Mouse (Mus musculus) intestine, postnatal 0 days (tissue): ENCODE measurements around the gene A4galt. TPM values are rescaled to one million over a fixed set of nuclear protein-coding genes. Genes with fewer than 3 reads are reported as not detected.
A peak's percentile ranks its signal among the peaks of the same experiment; 100 is the strongest.

Experiments
- ATAC-seq: fragments of 200-750 bp; cut with Nextera tagmentation; 2 replicates; pipeline ENCODE4 v1.8.0; 2017; ENCODE audit warnings: mild to moderate bottlenecking, moderate TSS enrichment, moderate library complexity
- H3K27ac ChIP-seq: fragments of 300-500 bp; sonication (generic); 2 replicates; pipeline ENCODE4 v1.5.1; 2014; ENCODE audit warnings: mild to moderate bottlenecking, low read depth, low read length, moderate library complexity
- H3K27me3 ChIP-seq: fragments of 300-500 bp; sonication (generic); replicated peaks from 2 replicates; pipeline ENCODE4 v1.6.1; 2014; ENCODE audit warnings: low read length, mixed read lengths; ENCODE audit not compliant: control insufficient read depth, insufficient read depth
- H3K36me3 ChIP-seq: fragments of 300-500 bp; sonication (generic); 2 replicates; pipeline ENCODE4 v1.6.1; 2014; ENCODE audit warnings: mild to moderate bottlenecking, moderate library complexity; ENCODE audit not compliant: control insufficient read depth, insufficient read depth
- H3K4me1 ChIP-seq: fragments of 300-500 bp; sonication (generic); replicated peaks from 2 replicates; pipeline ENCODE4 v1.6.1; 2014; ENCODE audit warnings: antibody characterized with exemption, low read length, mixed read lengths; ENCODE audit not compliant: control insufficient read depth, insufficient read depth
- H3K4me2 ChIP-seq: fragments of 300-500 bp; sonication (generic); replicated peaks from 2 replicates; pipeline ENCODE4 v1.6.1; 2014; ENCODE audit warnings: low read depth, mild to moderate bottlenecking, moderate library complexity
- H3K4me3 ChIP-seq: fragments of 300-500 bp; sonication (generic); 2 replicates; pipeline ENCODE4 v1.5.1; 2014; ENCODE audit warnings: low read depth, low read length
- H3K9ac ChIP-seq: fragments of 300-500 bp; sonication (generic); 2 replicates; pipeline ENCODE4 v1.6.1; 2014; ENCODE audit warnings: mild to moderate bottlenecking, low read depth, low read length
- H3K9me3 ChIP-seq: fragments of 300-500 bp; sonication (generic); 2 replicates; pipeline ENCODE4 v1.6.1; 2016; ENCODE audit warnings: mixed run types; ENCODE audit not compliant: control insufficient read depth
- CTCF ChIP-seq: sonication (generic); IDR thresholded peaks from 2 replicates; pipeline ENCODE4 v1.5.1; 2016; ENCODE audit warnings: low read depth, mild to moderate bottlenecking, control low read depth, antibody characterized with exemption, moderate library complexity
- WGBS: fragments of 180-500 bp; shearing (Covaris S2); extraction: QIAGEN DNeasy Blood & Tissue Kit; methylation state at CpG from one replicate; pipeline ENCODE4 v1.1.7; 2014; 5-methylcytosine and 5-hydroxymethylcytosine counted together
- polyA plus RNA-seq: library from polyadenylated mRNA; unstranded; fragments of >200 nt; fragmentation: Nextera tagmentation; extraction: Ambion mirVana; gene quantifications from 2 replicates; pipeline ENCODE4 v1.2.1, GENCODE M21; 2015

Gene A4galt
- polyA plus RNA-seq, 1 experiment from 2014 or later: 8.6 TPM

GRCm38 (mm10) chr15:83254372-83255070 is 2.9 kb upstream of the A4galt start:
- 64% methylated on average over 10 of the region's 10 CpGs for WGBS
- Histone ChIP-seq H3K4me3 (no peak overlapping the region), H3K9me3 (no peaks in the 10 kb centered on the region), H3K27ac (no peak overlapping the region), H3K4me1 (no peaks in the 10 kb centered on the region), H3K9ac (no peak overlapping the region), H3K36me3 (no peaks in the 10 kb centered on the region), H3K27me3 (peaks cover 10% of the 10 kb centered on the region), H3K4me2 (no peak overlapping the region)
- no peak for ATAC-seq
- no peak for TF ChIP-seq CTCF

DNA sequence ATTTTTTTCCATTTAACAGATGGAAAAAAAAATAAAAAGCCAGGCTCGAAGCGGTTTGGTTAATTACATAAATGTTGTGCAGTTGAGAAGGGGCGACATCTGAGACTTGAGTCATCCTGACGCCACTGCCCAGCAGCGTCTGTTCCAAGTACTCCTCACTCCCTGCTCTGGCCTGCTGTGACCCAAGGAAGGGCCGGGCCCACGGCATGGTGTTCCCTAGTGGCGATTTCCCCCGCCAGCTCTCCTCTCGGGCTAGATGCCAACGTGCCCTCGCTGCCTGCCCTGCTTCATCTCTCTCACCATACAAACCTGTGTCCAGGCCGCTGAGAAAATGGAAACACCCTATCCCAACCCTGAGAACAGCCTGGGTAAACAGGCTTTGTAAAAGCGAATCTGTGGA is 486 bp upstream of the A4galt start:
- no peaks in the 10 kb centered on the region for H3K4me1 ChIP-seq

DNA sequence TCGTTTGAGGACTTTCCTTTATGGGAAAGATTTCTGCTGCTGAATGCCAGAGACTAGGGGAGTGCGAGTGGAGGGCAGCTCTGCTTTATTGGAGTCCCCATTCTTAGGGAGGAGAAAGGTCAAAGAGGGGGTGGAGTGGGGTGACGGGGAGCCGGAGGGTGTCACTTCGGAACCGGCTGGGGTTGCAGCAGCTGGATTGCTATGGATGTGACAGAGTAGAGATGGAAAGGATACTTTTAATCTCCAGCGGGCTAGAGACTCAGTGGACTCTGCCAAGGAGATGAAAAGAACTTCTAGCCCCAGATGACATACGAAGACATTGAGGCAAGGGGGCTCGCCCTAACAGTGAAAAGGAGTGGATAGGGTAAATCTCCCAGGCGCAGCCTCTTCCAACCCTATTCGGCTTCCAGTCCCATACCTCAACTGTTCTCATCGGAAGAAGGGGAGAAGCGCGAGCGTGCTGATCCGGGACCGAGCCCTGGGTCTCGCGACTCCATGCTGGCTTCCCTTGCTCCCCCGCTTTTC is 861 bp downstream of the A4galt start:
- H3K4me2 ChIP-seq: peak overlapping the region; percentile 89
- no peak overlapping the region for H3K27ac ChIP-seq
- H3K9ac ChIP-seq: peak overlapping the region; percentile 68
- H3K36me3 ChIP-seq: no peaks in the 10 kb centered on the region
- ATAC-seq: no peak
- no peak for TF ChIP-seq CTCF
- H3K4me1 ChIP-seq: no peaks in the 10 kb centered on the region
- peaks cover 10% of the 10 kb centered on the region for H3K27me3 ChIP-seq
- H3K4me3 ChIP-seq: peak overlapping the region; percentile 56
- no peaks in the 10 kb centered on the region for H3K9me3 ChIP-seq
- 4% methylated on average over 20 of the region's 20 CpGs for WGBS

More for the DNA sequence above, 486 bp upstream of the A4galt start:
- WGBS: 66% methylated on average over 14 of the region's 14 CpGs
- H3K36me3 ChIP-seq: no peaks in the 10 kb centered on the region
- peaks cover 10% of the 10 kb centered on the region for H3K27me3 ChIP-seq
- TF ChIP-seq CTCF: no peak
- no peak overlapping the region for H3K9ac ChIP-seq
- H3K9me3 ChIP-seq: no peaks in the 10 kb centered on the region
- no peak for ATAC-seq
- no peak overlapping the region for H3K4me3 ChIP-seq
- H3K27ac ChIP-seq: no peak overlapping the region
- H3K4me2 ChIP-seq: peak overlapping the region; percentile 89

DNA sequence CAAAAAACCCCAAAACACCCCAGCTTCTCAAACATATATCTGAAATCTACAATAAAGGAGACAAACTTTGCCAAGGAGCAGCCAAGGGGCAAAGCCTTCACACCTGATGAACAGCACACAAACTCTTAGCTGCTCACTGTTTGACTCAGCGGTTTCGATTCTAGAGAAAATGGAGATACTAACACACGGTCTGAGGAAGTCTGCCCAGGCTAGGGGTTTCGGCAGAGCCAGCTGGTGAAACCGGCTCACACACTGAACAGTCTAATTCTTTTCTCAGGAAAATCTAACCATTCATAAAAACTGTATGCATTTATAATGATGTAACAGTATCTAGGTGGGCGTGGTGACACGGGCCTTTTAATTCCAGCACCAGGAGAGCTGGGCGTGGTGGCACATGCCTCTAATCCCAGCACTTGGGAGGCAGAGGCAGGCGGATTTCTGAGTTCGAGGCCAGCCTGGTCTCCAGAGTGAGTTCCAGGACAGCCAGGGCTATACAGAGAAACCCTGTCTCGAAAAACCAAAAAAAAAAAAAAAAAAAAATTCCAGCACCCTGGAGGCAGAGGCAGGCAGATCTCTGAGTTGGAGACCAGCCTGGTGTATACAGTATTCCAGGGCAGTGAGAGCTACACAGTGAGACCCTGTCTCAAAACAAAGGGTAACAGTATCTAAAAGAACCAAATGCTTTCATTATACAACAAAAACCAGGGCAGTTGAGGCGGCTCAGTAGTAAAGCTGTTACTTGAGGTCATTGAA is 1.9 kb downstream of the A4galt start:
- no peaks in the 10 kb centered on the region for H3K4me1 ChIP-seq
- TF ChIP-seq CTCF: no peak
- H3K36me3 ChIP-seq: no peaks in the 10 kb centered on the region
- H3K27me3 ChIP-seq: peaks cover 10% of the 10 kb centered on the region
- peak overlapping the region; percentile 89 for H3K4me2 ChIP-seq
- H3K27ac ChIP-seq: no peak overlapping the region
- H3K4me3 ChIP-seq: no peak overlapping the region
- no peaks in the 10 kb centered on the region for H3K9me3 ChIP-seq
- WGBS: 95% methylated on average over 11 of the region's 12 CpGs
- no peak for ATAC-seq
- H3K9ac ChIP-seq: no peak overlapping the region

- Histone ChIP-seq H3K4me2 (0 out of 2 replicates have a peak overlapping the region, but pooled peaks have one; percentile 0), H3K27me3 (peaks cover 10% of the 10 kb centered on the region), H3K4me3 (no peak overlapping the region), H3K36me3 (no peaks in the 10 kb centered on the region), H3K9ac (no peak overlapping the region), H3K9me3 (no peaks in the 10 kb centered on the region), H3K4me1 (no peaks in the 10 kb centered on the region), H3K27ac (no peak overlapping the region)
- no peak for TF ChIP-seq CTCF
- 39% methylated on average over 14 of the region's 14 CpGs for whole genome bisulfite sequencing
- peak; percentile 82 for ATAC-seq
Measured at GRCm38 (mm10) chr15:83248236-83248844, 3.2 kb downstream of the A4galt start.

GRCm38 (mm10) chr15:83244371-83244770 is 7.2 kb downstream of the A4galt start:
- no peak overlapping the region for H3K9ac ChIP-seq
- H3K4me1 ChIP-seq: no peaks in the 10 kb centered on the region
- no peaks in the 10 kb centered on the region for H3K27me3 ChIP-seq
- 85% methylated on average over 3 of the region's 3 CpGs for WGBS
- no peak overlapping the region for H3K27ac ChIP-seq
- no peak overlapping the region for H3K4me2 ChIP-seq
- no peak overlapping the region for H3K4me3 ChIP-seq
- H3K36me3 ChIP-seq: no peaks in the 10 kb centered on the region
- H3K9me3 ChIP-seq: no peaks in the 10 kb centered on the region
- ATAC-seq: no peak
- TF ChIP-seq CTCF: no peak
